Comparison of ENCODE assay signal across 26 mouse cellular contexts in genomic region chr12:97161429-97161828, GRCm38 (mm10).
DNase-seq lines count a peak whose midpoint lies in the region; ATAC-seq and TF ChIP-seq lines count a peak whose summit lies in the region.
"Had no signal": no experiment of that assay in that cellular context is flagged by ENCODE, and none has a peak within 500 bp of the region (broad histone marks: within the 10 kb centered on the region; RNA-seq: fewer than 3 reads in every experiment).

No protein-coding gene starts in this region.

- no peak overlapping the region for H3K9ac ChIP-seq in forebrain, embryonic 12.5 days
- no peak overlapping the region for H3K9ac ChIP-seq in forebrain, embryonic 14.5 days (ENCODE audit: low read length)
- H3K9ac ChIP-seq: embryonic facial prominence, embryonic 13.5 days; forebrain, embryonic 15.5 days; heart, embryonic 15.5 days; intestine, embryonic 15.5 days; liver, postnatal 0 days had no signal

- DNase-seq in forebrain, embryonic 14.5 days (ENCODE audit: low spot score), result no peak
- DNase-seq in kidney, postnatal 4 days, result peak; percentile 7 to 14
- no peak for DNase-seq in kidney, adult 11 months
- peak; percentile 20 for DNase-seq in right cerebral cortex, adult 18-20 months
- no peak for DNase-seq in right cerebral cortex, postnatal 10 days (ENCODE audit: low spot score in 2 of 2)
- DNase-seq in gastrocnemius, adult 2 months, result no peak
- DNase-seq: cerebellum, adult 8-10 months; cerebellum, postnatal 36 days; embryo, embryonic 11 days; heart, postnatal 4 days; liver, postnatal 0 days; right cerebral cortex, postnatal 14 days; thymus, adult 2 months; thymus, postnatal 4 days had no signal

- H3K4me1 ChIP-seq in forebrain, embryonic 12.5 days, result no peaks in the 10 kb centered on the region
- no peaks in the 10 kb centered on the region for H3K4me1 ChIP-seq in forebrain, embryonic 14.5 days (ENCODE audit: control insufficient read depth, insufficient read depth, low read length)
- H3K4me1 ChIP-seq: embryonic facial prominence, embryonic 13.5 days; forebrain, embryonic 15.5 days; heart, embryonic 15.5 days; intestine, embryonic 15.5 days had no signal

- 0 out of 2 replicates have a peak, but pooled peaks have one; percentile 51 for ATAC-seq in forebrain, embryonic 12.5 days (ENCODE audit: low FRiP score)
- ATAC-seq in forebrain, embryonic 14.5 days, result no peak
- ATAC-seq: hindbrain, embryonic 16.5 days; intestine, embryonic 15.5 days; liver, postnatal 0 days; lung, postnatal 0 days had no signal

- H3K27me3 ChIP-seq in forebrain, embryonic 12.5 days, result no peaks in the 10 kb centered on the region
- no peaks in the 10 kb centered on the region for H3K27me3 ChIP-seq in forebrain, embryonic 14.5 days (replicated peaks; ENCODE audit: control insufficient read depth, insufficient read depth, low read length)
- H3K27me3 ChIP-seq: embryonic facial prominence, embryonic 13.5 days; forebrain, embryonic 15.5 days; heart, embryonic 15.5 days; intestine, embryonic 15.5 days had no signal

- WGBS in forebrain, embryonic 12.5 days, result 64% methylated on average over 9 of the region's 9 CpGs
- WGBS in forebrain, embryonic 14.5 days, result 56% methylated on average over 9 of the region's 9 CpGs

- H3K27ac ChIP-seq in forebrain, embryonic 12.5 days, result no peak overlapping the region
- no peak overlapping the region for H3K27ac ChIP-seq in forebrain, embryonic 14.5 days (ENCODE audit: low read depth, low read length)
- H3K27ac ChIP-seq in gastrocnemius, adult 2 months, result no peak overlapping the region
- H3K27ac ChIP-seq: embryonic facial prominence, embryonic 13.5 days; forebrain, embryonic 15.5 days; heart, embryonic 15.5 days; intestine, embryonic 15.5 days; left cerebral cortex, adult 2 months; macrophage; stomach, postnatal 0 days had no signal

- no peaks in the 10 kb centered on the region for H3K36me3 ChIP-seq in forebrain, embryonic 12.5 days (replicated peaks)
- no peaks in the 10 kb centered on the region for H3K36me3 ChIP-seq in forebrain, embryonic 14.5 days (ENCODE audit: control insufficient read depth, insufficient read depth, low read length)
- H3K36me3 ChIP-seq: embryonic facial prominence, embryonic 13.5 days; forebrain, embryonic 15.5 days; heart, embryonic 15.5 days; intestine, embryonic 15.5 days had no signal

- H3K4me2 ChIP-seq in forebrain, embryonic 12.5 days, result no peak overlapping the region
- H3K4me2 ChIP-seq in forebrain, embryonic 14.5 days (ENCODE audit: low read length), result no peak overlapping the region
- H3K4me2 ChIP-seq: embryonic facial prominence, embryonic 13.5 days; forebrain, embryonic 15.5 days; heart, embryonic 15.5 days; intestine, embryonic 15.5 days; liver, embryonic 11.5 days had no signal

- no peaks in the 10 kb centered on the region for H3K9me3 ChIP-seq in forebrain, embryonic 12.5 days
- H3K9me3 ChIP-seq in forebrain, embryonic 14.5 days (replicated peaks; ENCODE audit: control insufficient read depth, low read length), result no peaks in the 10 kb centered on the region
- H3K9me3 ChIP-seq: embryonic facial prominence, embryonic 13.5 days; forebrain, embryonic 15.5 days; heart, embryonic 15.5 days; intestine, embryonic 15.5 days had no signal

- intact Hi-C loops in gastrocnemius, adult 2 months (cut with DNase I), result no loop called here

- H3K4me3 ChIP-seq in forebrain, embryonic 12.5 days (replicated peaks), result no peak overlapping the region
- no peak overlapping the region for H3K4me3 ChIP-seq in forebrain, embryonic 14.5 days (ENCODE audit: low read depth, low read length)
- H3K4me3 ChIP-seq in gastrocnemius, adult 2 months, result no peak overlapping the region
- H3K4me3 ChIP-seq: embryonic facial prominence, embryonic 13.5 days; erythroblast, embryonic 14.5 days; forebrain, embryonic 15.5 days; heart, embryonic 15.5 days; intestine, embryonic 15.5 days; left cerebral cortex, adult 2 months had no signal

- TF ChIP-seq CTCF in gastrocnemius, adult 2 months (IDR thresholded peaks at IDR 0.05), result no peak

Comparison
In these comparisons a context has a peak if more than half of its experiments do, and no peak if none do; other contexts are left out.
1. DNase-seq: peak in kidney, postnatal 4 days (2 of 2) and right cerebral cortex, adult 18-20 months (single experiment); none in forebrain, embryonic 14.5 days (single experiment), kidney, adult 11 months (single experiment), right cerebral cortex, postnatal 10 days (0 of 2) and gastrocnemius, adult 2 months (single experiment).